Mouse (Mus musculus) erythroblast, embryonic 14.5 days (primary cell): ENCODE results near the gene Wdr27. TPM values are rescaled to one million over a fixed set of nuclear protein-coding genes. Genes with fewer than 3 reads are reported as not detected.
A peak's percentile ranks its signal among the peaks of the same experiment; 100 is the strongest.
"Not testable (repeated sequence)": the region's sequence is repeated elsewhere in the genome, so short reads cannot be mapped to it uniquely, and the experiment has no call there.

Experiments
- H3K27me3 ChIP-seq: 2 replicates; pipeline ENCODE4 v1.6.1; 2012; ENCODE audit warnings: inconsistent platforms; ENCODE audit not compliant: control insufficient read depth
- H3K36me3 ChIP-seq: 2 replicates; pipeline ENCODE4 v1.6.1; 2012; ENCODE audit warnings: mild to moderate bottlenecking, inconsistent platforms; ENCODE audit not compliant: control insufficient read depth
- H3K4me1 ChIP-seq: 2 replicates; pipeline ENCODE4 v1.6.1; 2012; ENCODE audit warnings: inconsistent platforms; ENCODE audit not compliant: control insufficient read depth
- H3K4me3 ChIP-seq: replicated peaks from 2 replicates; pipeline ENCODE3; 2012; ENCODE audit warnings: moderate library complexity, mild to moderate bottlenecking, inconsistent platforms
- H3K9me3 ChIP-seq: 2 replicates; pipeline ENCODE4 v1.6.1; 2012; ENCODE audit warnings: low read length, inconsistent platforms, mixed read lengths; ENCODE audit not compliant: control insufficient read depth
- GATA1 ChIP-seq: IDR thresholded peaks from 2 replicates; pipeline ENCODE4 v1.6.1; 2012; ENCODE audit warnings: low read length, inconsistent platforms, mixed read lengths
- TAL1 ChIP-seq: IDR thresholded peaks from 3 replicates; pipeline ENCODE4 v1.6.1; 2012; ENCODE audit warnings: low read length, inconsistent platforms, mixed read lengths
- polyA plus RNA-seq: library from polyadenylated mRNA; stranded (reverse); fragments of >175 nt; gene quantifications from 2 replicates; pipeline ENCODE4 v1.2.3, GENCODE M21; 2012

Gene Wdr27
- polyA plus RNA-seq, 1 experiment, result not detected

DNA sequence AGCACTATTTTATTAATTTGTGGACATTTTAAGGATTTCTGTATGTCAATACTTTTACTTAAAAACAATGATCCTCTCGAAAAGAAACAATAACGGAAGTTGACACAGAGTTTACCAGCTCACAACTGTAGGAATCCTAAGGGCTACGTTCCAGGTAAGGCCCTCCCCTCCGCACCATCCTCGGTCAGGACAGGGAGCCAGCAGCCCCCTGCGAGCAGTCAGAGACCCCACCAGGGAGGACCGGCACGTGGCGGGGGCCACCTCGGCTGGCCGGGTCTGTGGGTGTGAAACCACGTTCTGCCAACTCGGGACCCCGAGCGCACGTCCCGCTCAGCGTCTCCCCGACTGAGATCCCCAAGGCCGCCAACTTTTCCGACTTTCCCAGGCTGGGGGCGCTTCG is 17.6 kb upstream of the Wdr27 start:
- no peak for TF ChIP-seq TAL1
- no peak for TF ChIP-seq GATA1
- no peaks in the 10 kb centered on the region for H3K27me3 ChIP-seq
- H3K36me3 ChIP-seq, result peaks cover 34% of the 10 kb centered on the region

DNA sequence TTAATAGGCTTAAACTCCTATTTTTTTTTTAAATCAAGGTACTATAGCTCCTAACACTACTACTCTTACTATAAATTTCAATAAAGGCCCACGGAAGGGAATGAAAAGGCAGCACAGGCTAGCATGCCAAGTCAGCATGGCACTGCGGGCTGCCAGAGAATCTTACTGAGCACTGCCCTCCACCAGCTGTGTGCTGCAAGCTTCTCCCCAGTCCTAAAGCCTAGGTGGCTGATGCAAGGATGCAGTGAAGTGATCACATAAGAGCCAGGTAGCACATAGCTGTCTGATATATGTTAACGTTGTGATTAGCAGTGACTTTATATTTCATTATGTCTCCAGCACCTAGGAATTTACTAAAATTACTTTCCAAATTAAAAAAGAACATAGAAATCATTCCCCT is 17.0 kb upstream of the Wdr27 start:
- H3K9me3 ChIP-seq, result no peaks in the 10 kb centered on the region

More for the DNA sequence above, 17.6 kb upstream of the Wdr27 start:
- Histone ChIP-seq H3K9me3 (no peaks in the 10 kb centered on the region), H3K4me1 (peaks cover 34% of the 10 kb centered on the region), H3K4me3 (peak overlapping the region; percentile 88)

DNA sequence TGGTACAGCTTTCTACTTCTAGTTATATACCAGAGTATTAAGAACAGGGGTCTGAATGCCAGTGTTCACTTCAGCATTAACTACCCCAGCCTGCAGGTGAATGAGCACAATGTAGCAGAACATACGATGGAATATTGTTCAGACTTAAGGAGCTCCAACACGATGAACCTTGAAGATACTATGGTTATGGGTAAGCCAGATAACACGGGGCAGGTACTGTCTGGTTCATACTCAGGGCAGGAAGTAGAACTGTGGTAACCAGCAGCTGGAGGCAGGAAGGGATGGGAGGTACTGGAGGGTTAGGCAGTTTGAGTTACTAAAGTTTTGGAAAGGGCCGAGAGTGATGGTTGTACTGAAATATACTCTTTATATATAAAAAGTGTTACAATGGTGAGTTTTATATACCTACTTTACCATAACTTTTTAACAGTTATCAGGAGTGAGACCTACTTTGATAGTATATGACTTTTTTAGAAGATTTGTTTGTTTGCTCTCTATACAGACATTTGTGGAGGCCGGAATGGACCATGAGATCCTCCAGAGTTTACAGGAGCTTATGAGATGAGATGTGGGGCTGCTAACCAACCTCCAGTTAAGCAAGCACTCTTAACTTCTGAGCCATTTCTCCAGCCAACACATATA is 15.8 kb upstream of the Wdr27 start:
- no peak for TF ChIP-seq GATA1
- TF ChIP-seq TAL1, result no peak
- H3K27me3 ChIP-seq, result no peaks in the 10 kb centered on the region
- H3K4me1 ChIP-seq, result peaks cover 40% of the 10 kb centered on the region
- no peaks in the 10 kb centered on the region for H3K9me3 ChIP-seq
- H3K36me3 ChIP-seq, result peaks cover 51% of the 10 kb centered on the region
- H3K4me3 ChIP-seq, result peak overlapping the region; percentile 88

More for the DNA sequence above, 17.0 kb upstream of the Wdr27 start:
- Histone ChIP-seq H3K4me3 (peak overlapping the region; percentile 88), H3K27me3 (no peaks in the 10 kb centered on the region), H3K4me1 (peaks cover 34% of the 10 kb centered on the region), H3K36me3 (peaks cover 39% of the 10 kb centered on the region)
- TF ChIP-seq GATA1 (no peak), TAL1 (no peak)

- peaks cover 96% of the 10 kb centered on the region for H3K36me3 ChIP-seq
- TF ChIP-seq TAL1, result no peak
- TF ChIP-seq GATA1, result no peak
- no peak overlapping the region for H3K4me3 ChIP-seq
- H3K9me3 ChIP-seq, result no peaks in the 10 kb centered on the region
- peaks cover 29% of the 10 kb centered on the region for H3K4me1 ChIP-seq
- H3K27me3 ChIP-seq, result no peaks in the 10 kb centered on the region
Measured at GRCm38 (mm10) chr17:14953452-14953851, 10.5 kb upstream of the Wdr27 start.

DNA sequence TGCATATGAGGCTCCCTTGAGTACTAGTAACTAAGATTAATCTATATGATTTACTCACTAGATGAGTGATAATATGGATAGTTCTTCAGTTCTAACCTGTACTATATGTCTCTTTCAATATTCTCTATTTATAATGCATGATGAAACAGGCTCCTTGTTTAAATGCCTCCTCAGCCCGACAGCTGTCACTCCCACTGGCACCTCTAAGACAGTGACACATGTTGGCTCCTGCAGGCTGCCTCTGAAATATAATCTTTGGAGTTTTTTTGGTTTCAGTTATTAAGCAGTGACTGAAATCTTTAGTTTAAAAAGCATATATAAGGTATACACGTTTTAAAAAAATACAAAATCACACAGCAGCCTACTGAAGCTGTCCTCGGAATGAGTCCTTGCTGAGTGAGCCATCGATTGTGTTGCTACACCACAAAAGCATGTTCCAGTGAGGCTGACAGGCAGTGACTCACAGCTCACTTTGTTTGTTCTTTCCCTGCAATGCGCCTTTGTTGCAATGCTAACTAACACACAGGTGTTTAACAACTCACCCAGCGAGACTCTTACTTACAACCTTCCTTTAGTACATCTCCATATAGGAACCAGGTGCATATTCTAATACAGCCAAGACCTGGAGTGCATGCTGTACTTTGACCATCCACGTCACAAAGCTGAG is 6.3 kb upstream of the Wdr27 start:
- Histone ChIP-seq H3K4me1 (peaks cover 20% of the 10 kb centered on the region), H3K36me3 (peaks cover 98% of the 10 kb centered on the region), H3K4me3 (no peak overlapping the region), H3K9me3 (no peaks in the 10 kb centered on the region), H3K27me3 (no peaks in the 10 kb centered on the region)
- no peak for TF ChIP-seq TAL1
- no peak for TF ChIP-seq GATA1

DNA sequence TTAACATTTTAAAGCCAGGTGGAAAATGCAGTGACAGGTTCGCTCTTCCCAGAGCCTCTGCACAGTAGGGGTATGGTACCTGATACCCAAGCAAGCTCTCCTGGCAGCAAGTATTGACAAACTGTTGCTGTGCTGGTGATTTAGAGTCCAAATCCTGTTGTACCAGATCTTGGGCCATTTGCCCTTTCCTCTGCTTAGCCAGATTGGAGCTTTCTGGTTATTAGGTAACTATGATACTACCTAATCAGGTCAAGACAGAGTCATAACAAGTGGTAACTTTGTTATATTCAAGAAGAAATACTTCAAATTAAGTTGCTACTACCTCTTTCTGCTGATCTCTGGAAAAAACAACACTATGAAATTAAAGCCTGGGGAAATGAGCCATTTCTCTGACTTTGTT is 1.6 kb upstream of the Wdr27 start:
- Histone ChIP-seq H3K36me3 (peaks cover 59% of the 10 kb centered on the region), H3K9me3 (no peaks in the 10 kb centered on the region), H3K27me3 (no peaks in the 10 kb centered on the region), H3K4me1 (peaks cover 29% of the 10 kb centered on the region), H3K4me3 (no peak overlapping the region)
- TF ChIP-seq GATA1 (no peak), TAL1 (no peak)

- no peaks in the 10 kb centered on the region for H3K9me3 ChIP-seq
- H3K4me1 ChIP-seq, result peaks cover 29% of the 10 kb centered on the region
- peaks cover 50% of the 10 kb centered on the region for H3K36me3 ChIP-seq
- no peak for TF ChIP-seq TAL1
- no peak for TF ChIP-seq GATA1
- H3K4me3 ChIP-seq, result peak overlapping the region; percentile 68
- H3K27me3 ChIP-seq, result no peaks in the 10 kb centered on the region
Measured at GRCm38 (mm10) chr17:14943729-14944059, 736 bp upstream of the Wdr27 start.

GRCm38 (mm10) chr17:14942181-14942580 is 777 bp downstream of the Wdr27 start:
- not testable (repeated sequence) for H3K27me3 ChIP-seq, H3K9me3 ChIP-seq
- peaks cover 27% of the 10 kb centered on the region for H3K4me1 ChIP-seq
- peak overlapping the region; percentile 68 for H3K4me3 ChIP-seq
- H3K36me3 ChIP-seq, result peaks cover 36% of the 10 kb centered on the region

DNA sequence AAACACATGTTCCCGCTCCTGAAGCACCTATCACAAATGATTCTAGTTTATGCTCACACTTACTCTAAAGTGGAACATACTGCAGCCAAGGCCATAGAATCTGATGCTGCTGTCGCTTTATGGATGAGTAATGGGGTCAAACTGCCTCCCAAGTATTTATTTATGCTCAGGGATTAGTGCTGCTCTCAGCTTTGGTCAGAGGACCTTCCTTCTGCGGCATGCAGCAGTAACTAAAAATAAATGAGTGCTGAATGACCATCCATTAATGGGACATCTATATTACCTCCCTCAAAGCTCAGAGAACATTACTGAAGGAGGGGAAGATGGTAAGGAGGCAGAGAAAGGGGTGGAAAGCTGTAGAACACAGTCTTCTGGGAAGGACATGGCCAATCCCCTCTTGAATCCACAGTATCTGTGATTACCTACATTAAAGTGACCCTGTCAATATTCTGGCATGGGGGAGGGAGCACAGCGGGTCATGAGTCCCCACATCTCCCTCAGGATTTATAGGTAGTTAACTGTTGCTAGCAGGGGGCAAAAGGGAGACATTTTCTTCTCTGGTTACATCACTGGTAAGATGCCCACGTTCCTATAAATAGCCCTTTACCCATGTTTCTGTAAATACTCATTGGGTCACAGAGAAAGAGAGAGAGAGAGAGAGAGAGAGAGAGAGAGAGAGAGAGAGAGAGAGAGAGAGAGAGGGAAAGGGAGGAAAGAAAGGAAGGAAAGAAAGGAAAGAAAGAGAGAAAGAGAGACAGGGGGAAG is 6.9 kb downstream of the Wdr27 start:
- no peak for TF ChIP-seq TAL1
- no peak for TF ChIP-seq GATA1

DNA sequence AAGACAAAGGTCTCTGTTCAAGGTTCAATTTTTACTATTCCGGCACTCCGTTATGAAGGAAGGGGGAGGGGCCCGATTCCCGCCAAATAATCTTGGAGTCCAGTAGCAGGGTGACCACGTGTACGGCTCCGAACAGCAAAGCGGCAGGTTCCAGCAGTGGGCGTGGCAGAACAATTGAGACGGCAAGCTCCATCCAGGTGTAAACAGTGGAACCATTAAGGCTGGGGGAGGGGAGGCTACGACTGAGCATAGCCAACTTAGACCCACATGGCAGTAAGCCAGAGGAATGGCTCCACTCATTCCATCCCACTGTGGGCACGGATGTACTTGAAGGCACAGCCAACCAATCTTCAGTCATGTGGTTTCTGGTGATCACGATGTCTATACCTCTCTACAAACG is 7.7 kb downstream of the Wdr27 start:
- H3K36me3 ChIP-seq, H3K4me1 ChIP-seq, H3K4me3 ChIP-seq, H3K27me3 ChIP-seq, H3K9me3 ChIP-seq: not testable (repeated sequence)

More for the DNA sequence above, 6.9 kb downstream of the Wdr27 start:
- Histone ChIP-seq H3K27me3 (no peaks in the 10 kb centered on the region), H3K4me1 (no peaks in the 10 kb centered on the region), H3K36me3 (no peaks in the 10 kb centered on the region), H3K4me3 (no peak overlapping the region), H3K9me3 (no peaks in the 10 kb centered on the region)
